Mouse (Mus musculus) liver, embryonic 13.5 days (tissue): ENCODE results near the gene Tmtc2. TPM values are rescaled to one million over a fixed set of nuclear protein-coding genes. Genes with fewer than 3 reads are reported as not detected.

Experiments
- ATAC-seq: fragments of 200-750 bp; cut with Nextera tagmentation; 2 replicates; pipeline ENCODE4 v1.8.0; 2017; ENCODE audit warnings: low read depth, mild to moderate bottlenecking, moderate number of reproducible peaks, moderate library complexity
- DNase-seq: peaks from one replicate; pipeline ENCODE4 v3.0.0; 2022
- H3K27ac ChIP-seq: fragments of 300-500 bp; sonication (generic); 2 replicates; pipeline ENCODE4 v1.5.1; 2015; ENCODE audit warnings: moderate library complexity, mild to moderate bottlenecking, inconsistent platforms
- H3K27me3 ChIP-seq: fragments of 300-500 bp; sonication (generic); 2 replicates; pipeline ENCODE4 v1.6.1; 2015; ENCODE audit warnings: mild to moderate bottlenecking, inconsistent platforms
- H3K36me3 ChIP-seq: fragments of 300-500 bp; sonication (generic); 2 replicates; pipeline ENCODE4 v1.6.1; 2015; ENCODE audit warnings: mild to moderate bottlenecking, inconsistent platforms
- H3K4me1 ChIP-seq: fragments of 300-500 bp; sonication (generic); replicated peaks from 2 replicates; pipeline ENCODE4 v1.6.1; 2015; ENCODE audit warnings: inconsistent platforms
- H3K4me2 ChIP-seq: fragments of 300-500 bp; sonication (generic); 2 replicates; pipeline ENCODE4 v1.6.1; 2015; ENCODE audit warnings: inconsistent platforms, mild to moderate bottlenecking, moderate library complexity
- H3K4me3 ChIP-seq: fragments of 300-500 bp; sonication (generic); replicated peaks from 2 replicates; pipeline ENCODE4 v1.5.1; 2015; ENCODE audit warnings: mild to moderate bottlenecking, inconsistent platforms
- H3K9ac ChIP-seq: fragments of 300-500 bp; sonication (generic); 2 replicates; pipeline ENCODE4 v1.6.1; 2015; ENCODE audit warnings: mild to moderate bottlenecking, inconsistent platforms
- H3K9me3 ChIP-seq: fragments of 300-500 bp; sonication (generic); replicated peaks from 2 replicates; pipeline ENCODE4 v1.6.1; 2016; ENCODE audit warnings: inconsistent platforms
- WGBS: fragments of 180-500 bp; shearing (Covaris S2); methylation state at CpG from one replicate; pipeline ENCODE4 v1.1.7; 2015; ENCODE audit not compliant: insufficient replicate concordance; 5-methylcytosine and 5-hydroxymethylcytosine counted together
- polyA plus RNA-seq: library from polyadenylated mRNA; unstranded; fragments of >200 nt; fragmentation: Nextera tagmentation; extraction: Ambion mirVana; gene quantifications from 2 replicates; pipeline ENCODE4 v1.2.1, GENCODE M21; 2015

Tmtc2 gene
- polyA plus RNA-seq, 1 experiment from 2014 or later = 0.58 TPM

DNA sequence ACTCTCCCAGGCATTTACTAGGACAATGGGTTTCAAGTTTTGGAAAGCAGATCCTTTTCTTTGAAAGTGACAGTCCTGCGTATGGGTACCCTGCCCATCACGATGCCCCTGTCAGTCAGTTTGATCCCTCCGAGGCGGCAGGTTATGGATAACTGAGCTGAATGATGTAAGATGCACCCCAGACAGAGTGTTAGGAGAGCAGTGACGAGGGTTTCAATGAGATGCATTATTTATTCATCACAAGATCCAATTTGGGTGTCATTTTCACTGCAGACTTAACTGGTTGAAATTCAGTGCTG is 171.8 kb downstream of the Tmtc2 start:
- no peak for ATAC-seq
- H3K4me2 ChIP-seq = no peak overlapping the region
- H3K36me3 ChIP-seq = no peaks in the 10 kb centered on the region
- 66% methylated on average over 5 of the region's 5 CpGs for WGBS
- no peak overlapping the region for H3K27ac ChIP-seq
- H3K9ac ChIP-seq = no peak overlapping the region
- H3K4me3 ChIP-seq = no peak overlapping the region
- no peak for DNase-seq
- no peaks in the 10 kb centered on the region for H3K9me3 ChIP-seq
- peaks cover 13% of the 10 kb centered on the region; the same call in 1 of the 2 replicates for H3K4me1 ChIP-seq
- no peaks in the 10 kb centered on the region for H3K27me3 ChIP-seq

DNA sequence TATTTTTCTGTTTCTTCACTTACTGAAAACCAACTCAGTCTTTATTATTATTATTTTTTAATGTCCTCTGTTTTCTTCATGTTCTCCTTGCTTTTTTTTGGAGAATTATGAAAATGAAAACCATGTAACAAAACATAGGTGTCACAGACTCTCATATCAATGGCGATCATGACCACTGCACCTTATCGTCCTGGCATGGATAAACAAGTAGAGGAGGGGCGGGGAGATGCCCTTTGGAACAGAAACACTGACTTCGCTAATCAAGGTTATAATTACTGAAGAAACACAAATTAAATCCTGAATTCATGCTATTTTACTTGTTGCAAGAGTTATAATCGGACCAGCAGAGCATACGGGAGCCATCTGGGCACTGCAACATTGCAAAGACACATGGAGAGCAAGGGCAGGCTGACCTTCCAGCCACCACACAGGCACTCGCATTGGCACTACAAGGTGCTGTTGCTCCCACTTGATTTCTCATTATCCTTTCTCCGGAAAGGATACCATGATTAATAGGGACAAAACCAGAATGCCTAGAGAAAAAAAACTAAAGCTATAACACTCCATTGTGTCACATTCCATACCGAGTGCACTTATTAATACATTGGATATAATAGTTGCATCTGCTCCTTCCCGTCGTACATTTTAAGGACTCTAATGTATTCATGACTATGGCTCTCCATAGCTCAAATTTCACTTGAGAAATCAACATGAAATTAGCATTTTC is 172.3 kb downstream of the Tmtc2 start:
- Histone ChIP-seq H3K36me3 (no peaks in the 10 kb centered on the region), H3K9me3 (no peaks in the 10 kb centered on the region), H3K27me3 (no peaks in the 10 kb centered on the region), H3K4me1 (peaks cover 13% of the 10 kb centered on the region; the same call in 1 of the 2 replicates), H3K9ac (no peak overlapping the region), H3K4me2 (no peak overlapping the region), H3K27ac (no peak overlapping the region), H3K4me3 (no peak overlapping the region)
- DNase-seq (no peak), ATAC-seq (no peak)
- WGBS = 79% methylated on average over 11 of the region's 11 CpGs

DNA sequence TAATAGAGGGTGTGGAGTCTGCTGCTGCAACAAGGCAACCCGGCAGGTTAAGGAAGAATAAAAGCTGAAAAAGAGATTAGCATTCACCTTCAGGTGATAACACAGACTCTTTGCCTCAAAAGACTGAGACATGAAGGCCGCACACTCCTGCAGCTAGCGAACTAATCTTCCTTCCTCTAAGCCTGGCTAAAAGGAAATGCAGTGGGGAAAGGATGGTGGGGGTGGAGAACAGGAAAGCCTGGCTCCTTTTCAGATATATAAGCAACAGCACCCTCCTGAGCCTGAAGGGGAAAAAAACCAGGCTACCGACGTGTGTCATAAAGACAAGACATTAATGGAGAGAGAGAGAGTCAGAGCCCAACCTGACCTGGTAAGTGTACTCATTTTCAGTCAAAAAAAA is 174.9 kb downstream of the Tmtc2 start:
- no peak overlapping the region for H3K27ac ChIP-seq
- ATAC-seq = no peak
- WGBS = 15% methylated on average over 5 of the region's 5 CpGs

DNA sequence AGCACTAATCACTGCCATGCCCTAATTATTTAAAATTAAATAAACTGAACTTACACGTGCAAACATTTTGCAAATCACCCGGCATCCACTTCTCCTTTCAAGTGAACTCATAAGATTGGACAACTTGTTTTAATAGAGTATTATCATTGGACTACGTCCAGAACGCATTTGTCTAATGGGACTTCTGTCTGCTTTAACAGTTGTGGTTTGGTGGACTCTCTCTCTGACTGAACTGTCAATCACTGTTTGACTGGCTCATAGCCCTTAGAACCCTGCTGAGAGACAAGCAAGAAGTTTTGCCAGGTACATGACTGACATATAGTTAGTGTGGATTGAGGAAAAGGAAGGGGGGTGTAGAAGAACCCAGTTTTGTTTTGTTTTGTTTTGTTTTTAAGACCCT is 190.2 kb downstream of the Tmtc2 start:
- H3K9ac ChIP-seq = no peak overlapping the region
- H3K4me1 ChIP-seq = no peaks in the 10 kb centered on the region
- no peaks in the 10 kb centered on the region for H3K27me3 ChIP-seq
- no peaks in the 10 kb centered on the region for H3K9me3 ChIP-seq
- no peak overlapping the region for H3K27ac ChIP-seq
- WGBS = 63% methylated on average over 4 of the region's 4 CpGs
- no peak for ATAC-seq
- no peaks in the 10 kb centered on the region for H3K36me3 ChIP-seq
- H3K4me3 ChIP-seq = no peak overlapping the region
- no peak overlapping the region for H3K4me2 ChIP-seq
- no peak for DNase-seq

More for the DNA sequence above, 174.9 kb downstream of the Tmtc2 start:
- no peak overlapping the region for H3K9ac ChIP-seq
- no peaks in the 10 kb centered on the region for H3K27me3 ChIP-seq
- no peak overlapping the region for H3K4me2 ChIP-seq
- no peak overlapping the region for H3K4me3 ChIP-seq
- DNase-seq = no peak
- peaks cover 7% of the 10 kb centered on the region; the same call in 1 of the 2 replicates for H3K4me1 ChIP-seq
- H3K9me3 ChIP-seq = no peaks in the 10 kb centered on the region
- H3K36me3 ChIP-seq = no peaks in the 10 kb centered on the region

DNA sequence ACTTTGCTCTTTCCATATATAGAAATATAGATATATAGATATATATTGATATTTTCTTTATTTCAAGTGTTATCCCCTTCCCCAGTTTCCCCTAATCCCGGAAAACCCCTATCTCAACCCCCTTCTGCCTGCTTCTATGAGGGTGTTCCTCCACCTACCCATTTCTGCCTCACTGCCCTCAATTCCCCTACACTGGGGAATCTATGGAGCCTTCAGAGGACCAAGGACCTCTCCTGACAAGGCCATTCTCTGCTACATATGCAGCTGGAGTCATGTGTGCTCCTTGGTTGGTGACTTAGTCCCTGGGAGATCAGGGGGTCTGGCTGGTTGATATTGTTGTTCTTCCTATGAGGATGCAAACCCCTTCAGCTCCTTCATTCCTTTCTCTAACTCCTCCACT is 192.5 kb downstream of the Tmtc2 start:
- Histone ChIP-seq H3K36me3 (no peaks in the 10 kb centered on the region), H3K27ac (no peak overlapping the region), H3K9ac (no peak overlapping the region), H3K4me2 (no peak overlapping the region), H3K27me3 (no peaks in the 10 kb centered on the region), H3K4me1 (no peaks in the 10 kb centered on the region), H3K9me3 (no peaks in the 10 kb centered on the region), H3K4me3 (no peak overlapping the region)
- ATAC-seq = no peak
- no peak for DNase-seq
- 68% methylated on average over 1 of the region's 1 CpGs for WGBS

DNA sequence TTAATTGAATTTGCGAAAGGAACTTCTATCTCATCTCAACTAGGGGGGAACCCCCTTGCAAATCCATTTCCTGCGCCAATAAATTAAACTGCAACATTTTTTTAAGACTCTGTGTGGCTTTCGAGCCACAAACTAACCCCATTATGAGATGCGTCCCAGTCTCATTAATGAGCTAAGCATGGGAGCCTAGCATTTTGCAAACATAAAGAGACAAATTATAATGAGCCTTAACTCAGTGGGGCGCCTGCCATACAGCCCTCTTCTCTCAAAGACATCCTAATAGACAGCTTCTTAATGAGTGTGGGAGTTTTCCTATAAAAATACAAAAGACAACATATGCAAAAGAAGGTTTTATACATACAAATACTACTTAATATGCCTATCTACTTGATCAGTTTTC is 193.0 kb downstream of the Tmtc2 start:
- H3K4me1 ChIP-seq = no peaks in the 10 kb centered on the region
- WGBS = 62% methylated on average over 5 of the region's 5 CpGs
- no peak overlapping the region for H3K9ac ChIP-seq
- DNase-seq (no peak), ATAC-seq (no peak)
- H3K4me3 ChIP-seq = no peak overlapping the region
- no peaks in the 10 kb centered on the region for H3K27me3 ChIP-seq
- no peaks in the 10 kb centered on the region for H3K9me3 ChIP-seq
- no peak overlapping the region for H3K27ac ChIP-seq
- no peaks in the 10 kb centered on the region for H3K36me3 ChIP-seq
- H3K4me2 ChIP-seq = no peak overlapping the region

DNA sequence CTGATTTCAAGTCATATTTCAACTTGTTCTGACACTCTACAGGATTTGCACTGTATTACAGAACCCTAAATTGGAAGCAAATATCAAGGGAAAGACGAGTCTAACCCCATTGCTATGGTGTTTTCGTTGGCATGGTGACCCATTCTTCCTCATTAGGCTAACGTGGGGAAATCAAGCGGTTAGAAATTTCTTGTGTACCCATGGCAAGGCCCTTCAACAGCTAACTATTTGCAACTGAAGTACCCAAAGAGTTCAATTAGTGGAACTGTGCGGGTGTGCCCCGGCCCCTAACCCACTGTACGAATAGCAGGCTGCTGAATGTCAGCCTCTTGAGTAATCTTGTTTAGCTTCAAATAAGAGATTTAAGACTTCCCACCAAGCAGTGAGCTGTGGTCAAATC is 193.7 kb downstream of the Tmtc2 start:
- no peak overlapping the region for H3K4me3 ChIP-seq
- no peaks in the 10 kb centered on the region for H3K27me3 ChIP-seq
- no peak overlapping the region for H3K4me2 ChIP-seq
- H3K36me3 ChIP-seq = no peaks in the 10 kb centered on the region
- no peak overlapping the region for H3K27ac ChIP-seq
- 75% methylated on average over 7 of the region's 7 CpGs for WGBS
- ATAC-seq (no peak), DNase-seq (no peak)
- no peaks in the 10 kb centered on the region for H3K4me1 ChIP-seq
- H3K9ac ChIP-seq = no peak overlapping the region
- H3K9me3 ChIP-seq = no peaks in the 10 kb centered on the region

DNA sequence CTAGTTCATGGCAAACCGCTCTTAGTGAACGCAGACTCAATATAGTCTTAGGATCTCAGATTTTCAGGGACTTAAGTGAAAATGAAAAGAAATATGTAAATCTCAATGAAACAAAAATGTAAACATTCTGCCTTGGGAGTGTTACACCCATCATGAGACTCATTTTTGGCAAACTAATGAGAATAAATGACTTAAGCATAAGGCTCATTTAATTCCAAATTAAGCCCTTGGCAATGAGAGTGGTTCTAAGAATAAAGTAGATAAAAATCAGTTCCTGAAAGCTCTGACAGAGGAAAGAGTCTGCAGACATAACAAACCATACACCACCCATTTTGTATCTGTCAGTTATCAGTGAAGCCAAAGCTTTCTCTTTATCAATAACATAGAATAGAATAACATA is 196.5 kb downstream of the Tmtc2 start:
- H3K27ac ChIP-seq = no peak overlapping the region
- H3K27me3 ChIP-seq = no peaks in the 10 kb centered on the region
- no peaks in the 10 kb centered on the region for H3K36me3 ChIP-seq
- DNase-seq = no peak
- no peak for ATAC-seq
- H3K9ac ChIP-seq = no peak overlapping the region
- H3K9me3 ChIP-seq = no peaks in the 10 kb centered on the region
- H3K4me3 ChIP-seq = no peak overlapping the region
- WGBS = 88% methylated on average over 2 of the region's 2 CpGs
- H3K4me2 ChIP-seq = no peak overlapping the region
- no peaks in the 10 kb centered on the region for H3K4me1 ChIP-seq

DNA sequence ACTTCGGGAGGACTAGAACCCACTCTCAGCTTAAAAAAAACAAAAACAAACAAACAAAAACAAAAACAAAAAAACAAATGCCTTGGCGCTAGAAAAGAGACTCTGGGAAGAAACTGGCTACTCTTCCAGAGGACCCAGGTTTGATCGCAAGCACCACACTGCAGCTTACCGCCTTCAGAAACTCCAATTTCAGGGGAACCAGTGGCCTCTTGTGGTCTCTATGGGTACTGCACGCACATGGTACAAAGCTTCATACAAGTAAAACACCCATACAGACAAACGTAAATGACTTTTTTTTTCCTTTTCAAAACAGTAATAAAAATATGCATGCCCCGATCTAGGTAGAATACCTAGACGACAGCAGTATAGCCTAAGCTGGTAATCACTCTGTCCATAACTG is 201.0 kb downstream of the Tmtc2 start:
- Histone ChIP-seq H3K27ac (no peak overlapping the region), H3K4me2 (no peak overlapping the region), H3K9me3 (no peaks in the 10 kb centered on the region), H3K4me1 (peaks cover 1% of the 10 kb centered on the region; the same call in 1 of the 2 replicates), H3K27me3 (no peaks in the 10 kb centered on the region), H3K9ac (no peak overlapping the region), H3K4me3 (no peak overlapping the region), H3K36me3 (no peaks in the 10 kb centered on the region)
- 76% methylated on average over 8 of the region's 8 CpGs for WGBS
- ATAC-seq (no peak), DNase-seq (no peak)

DNA sequence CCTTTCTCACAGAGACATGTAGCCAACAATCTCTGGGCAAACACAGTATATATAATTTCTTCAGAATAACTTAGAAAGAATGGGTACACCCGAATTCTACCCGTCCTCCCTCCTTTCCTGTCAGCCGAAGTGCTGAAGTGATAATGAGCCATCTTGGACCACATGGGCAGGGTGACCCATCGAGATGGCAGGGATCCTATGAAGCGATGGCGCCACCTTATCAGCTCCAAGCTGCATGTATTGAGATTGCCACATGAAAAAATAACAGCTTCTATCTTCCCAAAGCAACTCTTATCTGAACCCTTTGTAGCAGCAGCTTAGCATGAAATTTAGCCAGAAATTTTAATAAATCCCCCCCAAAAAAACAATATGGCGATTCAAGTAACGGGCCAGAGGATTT is 206.0 kb downstream of the Tmtc2 start:
- no peaks in the 10 kb centered on the region for H3K27me3 ChIP-seq
- no peak overlapping the region for H3K4me3 ChIP-seq
- H3K27ac ChIP-seq = no peak overlapping the region
- H3K4me1 ChIP-seq = peaks cover 5% of the 10 kb centered on the region; the same call in 1 of the 2 replicates
- no peaks in the 10 kb centered on the region for H3K36me3 ChIP-seq
- DNase-seq (no peak), ATAC-seq (peak; percentile 65; the same call in 1 of the 2 replicates)
- no peaks in the 10 kb centered on the region for H3K9me3 ChIP-seq
- H3K4me2 ChIP-seq = no peak overlapping the region
- H3K9ac ChIP-seq = no peak overlapping the region
- WGBS = 64% methylated on average over 8 of the region's 8 CpGs

DNA sequence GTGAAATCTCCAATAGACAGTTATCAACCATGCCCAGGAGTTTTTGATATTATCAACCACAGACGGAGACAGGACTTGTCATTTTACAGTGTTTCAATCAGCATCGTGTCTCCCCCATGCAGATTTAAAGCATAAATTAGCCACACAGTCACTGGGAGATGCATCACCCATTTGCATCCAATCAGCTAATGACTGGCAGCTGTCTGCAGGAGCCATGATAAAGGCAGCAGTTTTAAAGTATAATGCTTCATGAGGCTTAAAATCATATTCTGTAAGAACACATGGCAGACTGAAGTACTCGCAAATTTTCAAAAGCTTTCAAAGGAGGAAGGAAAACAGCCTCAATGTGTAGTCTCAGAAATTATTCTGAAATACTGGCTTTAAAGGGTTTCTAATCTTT is 209.8 kb downstream of the Tmtc2 start:
- no peak overlapping the region for H3K4me2 ChIP-seq
- no peak overlapping the region for H3K4me3 ChIP-seq
- no peak overlapping the region for H3K9ac ChIP-seq
- H3K27ac ChIP-seq = no peak overlapping the region
- DNase-seq (no peak), ATAC-seq (no peak)
- no peaks in the 10 kb centered on the region for H3K36me3 ChIP-seq
- WGBS = 55% methylated on average over 3 of the region's 3 CpGs
- peaks cover 5% of the 10 kb centered on the region; the same call in 1 of the 2 replicates for H3K4me1 ChIP-seq
- H3K9me3 ChIP-seq = no peaks in the 10 kb centered on the region
- H3K27me3 ChIP-seq = no peaks in the 10 kb centered on the region

DNA sequence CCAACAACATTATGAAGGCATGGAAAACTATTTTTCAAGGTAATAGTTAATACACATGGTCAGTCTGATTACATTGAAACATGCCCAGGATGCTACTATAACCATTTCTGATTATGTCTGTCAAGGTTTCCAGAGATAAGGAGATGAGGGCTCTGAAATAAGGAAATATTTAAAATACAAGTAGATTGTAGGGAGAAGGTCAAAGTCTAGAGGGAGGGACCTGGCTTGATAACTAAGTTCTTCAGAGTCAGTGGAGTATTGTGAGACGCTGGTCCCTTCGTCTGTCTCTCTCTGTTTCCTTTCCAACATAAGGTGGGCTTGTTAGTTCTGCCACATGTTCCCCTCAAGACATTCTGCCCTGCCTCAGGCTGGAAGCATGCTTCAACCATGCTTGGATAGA is 223.9 kb downstream of the Tmtc2 start:
- no peak for ATAC-seq
- H3K27me3 ChIP-seq = no peaks in the 10 kb centered on the region
- DNase-seq = no peak
- no peak overlapping the region for H3K27ac ChIP-seq
- no peak overlapping the region for H3K9ac ChIP-seq
- no peaks in the 10 kb centered on the region for H3K36me3 ChIP-seq
- H3K4me2 ChIP-seq = no peak overlapping the region
- H3K4me3 ChIP-seq = no peak overlapping the region
- no peaks in the 10 kb centered on the region for H3K9me3 ChIP-seq
- H3K4me1 ChIP-seq = no peaks in the 10 kb centered on the region
- 80% methylated on average over 2 of the region's 2 CpGs for whole genome bisulfite sequencing
